Mouse (Mus musculus) fat pad, adult 2 months (tissue): ENCODE data around the gene Card11.

Source experiments
- DNase-seq: peaks from one replicate; pipeline ENCODE4 v3.0.0-alpha.2; 2011; ENCODE audit warnings: low read depth, low spot score; ENCODE audit errors: extremely low read depth

The Card11 gene

DNA sequence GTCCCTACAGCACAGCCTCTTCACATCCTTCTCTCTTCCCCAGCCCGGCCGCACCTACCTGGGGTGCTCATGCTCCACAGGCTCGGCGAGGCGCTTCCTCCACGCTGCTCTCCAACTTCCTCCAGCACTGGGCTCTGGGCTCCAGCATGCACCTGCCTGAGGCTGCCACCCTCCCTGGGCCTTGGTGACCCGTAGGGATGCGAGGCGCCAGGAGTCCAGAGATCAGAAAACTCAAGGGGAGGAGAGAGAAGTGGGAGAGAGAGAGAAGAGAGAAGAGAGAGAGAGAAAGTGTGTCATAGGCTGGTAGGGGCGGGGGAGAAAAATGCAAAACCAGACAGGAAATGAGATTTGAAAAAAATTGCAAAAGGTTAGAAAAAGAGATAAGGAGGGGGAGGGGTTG lies at the start of gene Card11:
Gene Card11, minus strand, starts transcription at position 234 of the 400 bp plus-strand sequence.
- no peak for DNase-seq

DNA sequence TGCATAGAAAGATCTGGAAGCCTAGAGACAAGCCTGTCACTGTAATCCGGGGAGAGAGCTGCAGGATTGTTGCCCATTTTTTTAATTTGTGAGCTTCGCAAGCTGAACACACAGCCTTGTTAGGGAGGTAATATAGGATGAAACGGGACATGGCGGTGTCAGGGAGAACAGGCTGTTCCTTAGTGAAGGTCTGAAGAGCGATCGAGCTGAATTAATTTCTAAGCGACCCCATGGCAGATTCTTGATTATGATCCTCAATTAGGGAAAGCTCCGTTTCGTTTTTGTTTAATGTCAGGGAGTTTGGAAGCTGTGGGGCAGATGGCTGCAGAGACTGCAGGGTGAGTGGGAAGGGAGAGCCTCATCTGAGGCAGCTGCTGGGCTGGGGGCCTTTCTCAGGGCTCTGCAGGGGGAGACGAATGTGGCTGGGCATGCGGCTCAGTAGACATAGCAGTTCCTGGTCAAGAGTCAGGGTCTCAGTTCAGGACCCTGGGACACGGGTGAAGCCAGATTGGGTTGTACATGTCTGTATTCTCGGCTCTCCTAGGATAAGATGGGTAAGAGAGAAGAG lies 47.4 kb upstream of the Card11 start:
- no peak for DNase-seq

DNA sequence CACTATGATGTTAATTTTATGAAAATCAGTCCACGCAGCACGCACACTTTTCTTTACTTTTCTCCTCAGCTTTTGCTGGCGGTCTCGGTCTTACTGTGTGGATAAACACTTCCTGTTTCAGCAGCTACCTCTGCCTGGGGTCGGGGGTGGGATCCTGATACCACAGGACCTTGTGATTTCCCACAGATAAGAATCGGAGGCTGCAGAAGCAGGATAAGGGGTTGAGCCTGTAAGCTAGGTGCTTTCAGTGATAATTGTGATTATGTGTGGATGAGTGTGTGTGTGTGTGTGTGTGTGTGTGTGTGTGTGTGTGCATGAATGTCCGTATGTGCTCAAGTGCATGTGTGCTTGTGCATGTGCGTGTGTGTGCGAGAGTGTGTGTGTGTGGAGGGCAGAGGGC lies 44.6 kb upstream of the Card11 start:
- DNase-seq: no peak

DNA sequence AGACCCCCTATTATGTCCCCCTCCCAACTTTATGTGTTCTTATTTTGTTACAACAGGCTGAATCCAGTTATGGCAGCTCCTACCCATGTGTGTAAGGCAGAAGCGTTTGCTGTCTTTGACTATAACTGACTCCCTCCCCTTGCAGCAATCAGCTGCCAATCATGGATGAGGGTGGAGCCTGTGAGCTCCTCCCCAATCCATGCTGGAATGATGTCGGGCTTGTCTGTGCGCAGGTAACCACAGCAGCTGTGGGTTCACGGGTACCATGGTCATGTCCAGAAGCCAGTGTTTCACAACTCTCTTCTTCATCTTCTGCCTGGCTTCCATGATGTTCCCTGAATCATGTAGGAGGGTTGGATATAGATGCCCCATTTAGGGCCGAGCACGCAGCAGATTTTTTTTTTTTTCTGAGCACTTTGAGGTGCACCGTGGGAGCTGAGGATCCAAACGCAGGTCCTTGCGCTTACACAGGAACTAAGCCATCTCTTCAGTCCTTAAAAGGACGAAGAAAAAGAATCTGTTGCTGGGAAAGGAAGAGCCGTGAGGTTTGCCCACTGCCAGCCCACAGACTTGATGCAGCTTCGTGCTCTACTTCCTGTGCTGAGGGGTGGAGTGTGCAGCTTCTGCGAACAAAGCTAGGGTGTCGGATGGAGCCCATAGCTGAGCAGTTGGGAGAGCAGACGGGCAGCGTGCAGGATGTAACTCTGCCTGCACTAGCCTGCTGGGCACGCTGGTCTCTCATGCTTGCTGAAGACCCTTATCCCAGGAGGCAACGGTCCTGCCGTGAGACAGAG lies 43.5 kb upstream of the Card11 start:
- DNase-seq: no peak

DNA sequence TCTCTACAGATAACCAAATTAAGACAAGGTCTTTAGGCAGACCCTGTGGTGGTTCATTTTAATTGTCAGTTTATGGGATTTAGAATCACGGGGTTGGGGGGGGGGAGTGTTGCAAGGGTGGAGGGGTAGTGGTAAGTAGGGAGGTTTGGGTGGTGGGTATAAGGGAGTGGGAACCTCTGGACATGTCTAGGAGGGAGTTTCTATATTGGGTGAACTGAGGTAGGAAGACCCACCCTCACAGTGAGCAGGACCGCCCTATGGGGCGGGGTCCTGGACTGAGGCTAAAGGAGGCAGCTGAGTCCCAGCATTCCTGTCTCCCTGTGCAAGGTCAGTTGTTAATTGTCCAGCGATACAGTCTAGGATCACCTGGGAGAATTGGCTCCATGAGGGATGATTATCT lies 42.0 kb upstream of the Card11 start:
- no peak for DNase-seq

DNA sequence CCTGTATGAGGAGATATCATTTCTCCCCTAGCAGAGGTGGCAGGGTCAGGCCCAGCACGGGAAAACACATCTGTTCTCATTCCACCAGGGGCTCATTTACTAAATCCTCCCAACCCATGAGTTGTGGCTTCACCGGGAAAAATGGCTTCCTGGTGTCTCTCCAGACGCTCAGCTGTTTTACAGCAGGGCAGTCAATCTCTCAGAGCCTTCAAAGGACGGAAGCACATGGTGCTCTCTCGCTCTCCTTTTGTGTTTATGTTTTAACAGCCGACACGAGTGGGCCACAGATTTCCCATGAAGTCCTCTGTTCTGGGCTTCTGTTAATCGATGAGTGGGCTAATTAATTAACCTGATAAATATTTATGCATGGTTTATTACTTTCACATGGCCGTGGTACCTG lies 40.5 kb upstream of the Card11 start:
- no peak for DNase-seq

DNA sequence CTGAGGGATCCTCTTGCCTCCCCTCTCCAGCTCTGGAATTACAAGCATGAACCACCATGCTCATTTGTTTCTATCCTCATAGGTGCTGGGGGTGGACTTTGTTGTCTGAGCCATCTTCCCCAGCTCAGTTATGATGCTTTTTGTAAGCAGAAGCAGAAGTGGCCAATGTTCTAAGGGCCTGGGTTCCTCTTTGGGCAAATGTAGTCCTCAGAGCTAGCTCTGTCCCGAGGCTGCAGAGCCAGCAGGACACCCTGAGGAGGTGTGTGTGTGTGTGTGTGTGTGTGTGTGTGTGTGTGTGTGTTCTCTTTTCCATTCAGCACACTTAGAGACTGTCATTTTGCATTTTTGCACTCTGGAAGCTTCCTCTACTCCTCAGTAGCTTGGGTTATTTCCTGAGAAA lies 38.0 kb upstream of the Card11 start:
- DNase-seq: no peak

DNA sequence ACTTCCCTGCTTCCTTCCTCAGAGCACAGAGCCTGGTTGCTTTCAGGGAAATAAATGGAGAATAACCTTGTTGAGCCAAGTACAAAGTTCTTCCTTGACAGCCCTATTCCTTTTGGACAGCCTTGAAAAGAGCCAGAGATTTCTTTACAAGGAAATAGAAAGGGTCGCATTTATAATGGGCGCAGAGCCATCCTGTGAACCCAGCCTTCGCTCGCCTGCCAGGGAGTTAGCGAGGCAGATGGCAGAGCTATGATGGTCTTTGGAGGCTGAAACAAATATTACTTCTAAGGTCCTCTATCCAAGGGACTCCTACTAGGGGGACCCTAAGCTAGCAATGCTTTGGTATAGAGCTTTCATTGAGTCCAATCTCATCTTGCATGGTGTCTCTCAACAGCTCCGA lies 35.0 kb upstream of the Card11 start:
- DNase-seq: no peak

DNA sequence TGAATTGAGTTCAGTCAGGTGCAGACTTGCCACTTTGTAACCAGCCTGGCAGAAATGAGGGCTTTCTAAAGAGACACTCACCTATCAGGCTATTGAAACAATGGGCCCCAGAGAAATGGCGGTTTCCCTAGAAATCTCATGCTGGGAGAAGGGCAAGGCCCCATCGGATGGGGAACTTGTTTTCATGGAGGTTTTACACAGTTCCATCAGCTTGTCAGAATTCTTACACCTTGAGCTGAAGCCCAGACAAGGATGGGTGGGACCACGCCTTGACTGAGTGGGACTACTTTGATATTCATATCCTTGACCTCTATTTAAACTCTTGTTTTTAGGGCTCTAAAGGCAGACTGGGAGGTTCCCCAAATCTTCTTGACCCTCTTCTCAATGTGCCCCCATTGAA lies 33.9 kb upstream of the Card11 start:
- no peak for DNase-seq

DNA sequence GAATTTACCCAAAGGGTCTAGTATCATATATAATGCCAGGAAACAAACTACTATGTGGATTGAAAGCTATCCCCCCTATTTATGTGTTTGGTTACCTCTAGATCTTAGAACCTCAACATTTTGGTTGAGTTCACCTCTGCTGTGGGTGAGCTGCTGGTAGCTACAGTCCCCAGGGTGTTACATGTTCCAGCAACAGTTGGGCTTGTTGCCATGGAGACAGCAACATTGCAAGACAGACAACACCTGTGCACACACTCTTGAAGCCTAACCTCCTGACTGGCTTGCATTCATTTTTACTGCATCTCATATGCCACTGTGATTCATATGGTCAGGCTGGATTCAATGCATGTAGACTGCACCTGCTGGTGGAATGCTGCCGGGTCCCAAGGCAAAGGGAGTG lies 32.6 kb upstream of the Card11 start:
- DNase-seq: no peak

DNA sequence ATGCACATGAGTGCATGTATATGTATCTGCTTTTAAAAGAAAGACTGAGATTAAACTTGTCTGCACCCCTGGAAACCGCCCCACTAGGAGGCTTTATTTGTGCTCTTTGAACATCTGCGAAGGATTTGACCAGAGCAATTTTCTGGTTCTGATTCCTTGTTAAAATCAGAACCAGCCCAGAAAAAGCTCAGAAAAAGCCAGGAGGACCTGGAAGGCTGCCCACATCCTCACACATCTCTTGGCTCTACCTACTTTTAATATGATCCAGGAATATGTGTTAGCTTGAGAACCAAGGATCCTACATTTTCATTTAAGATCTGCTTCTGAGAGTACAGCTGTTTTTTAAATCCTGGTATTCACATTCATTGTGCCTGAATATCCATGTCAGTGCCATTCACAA lies 29.0 kb upstream of the Card11 start:
- no peak for DNase-seq

DNA sequence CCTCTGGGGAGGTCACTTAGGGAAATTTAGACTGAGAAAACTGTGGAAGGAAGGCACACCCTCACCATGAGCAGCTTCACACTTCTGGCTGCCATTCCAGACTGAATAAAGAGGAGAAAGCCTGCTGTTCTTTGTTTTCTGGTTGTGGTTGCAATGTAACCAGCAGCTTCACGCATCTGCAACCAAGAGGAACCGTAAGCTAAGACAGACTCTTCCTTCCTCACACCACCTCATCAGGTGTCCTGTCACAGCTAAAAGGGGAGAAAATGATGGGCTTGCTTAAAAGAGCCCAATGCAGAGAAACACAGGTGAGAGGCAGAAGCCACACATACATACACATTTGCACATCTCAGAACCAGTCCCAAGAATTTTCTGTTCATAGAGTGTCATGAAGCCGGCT lies 25.3 kb upstream of the Card11 start:
- no peak for DNase-seq

DNA sequence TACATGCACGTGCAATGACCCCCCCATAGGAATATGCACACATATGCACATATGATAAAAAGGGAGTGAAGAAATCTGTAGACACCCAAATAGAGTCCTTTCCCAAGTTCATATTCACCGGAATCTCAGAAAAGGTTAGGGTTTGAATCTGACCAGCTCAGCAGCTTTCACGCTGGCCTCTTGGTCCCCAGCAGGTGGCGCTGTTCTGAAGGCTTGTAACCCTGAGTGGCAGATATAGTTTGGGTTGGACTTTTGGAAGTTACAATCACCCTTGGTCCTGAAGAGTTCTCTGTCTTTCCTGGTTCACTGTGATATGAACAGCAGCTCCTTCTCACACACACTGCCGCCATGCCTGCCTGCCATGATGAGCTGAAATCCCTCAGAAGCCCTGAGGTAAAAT lies 24.1 kb upstream of the Card11 start:
- DNase-seq: no peak

DNA sequence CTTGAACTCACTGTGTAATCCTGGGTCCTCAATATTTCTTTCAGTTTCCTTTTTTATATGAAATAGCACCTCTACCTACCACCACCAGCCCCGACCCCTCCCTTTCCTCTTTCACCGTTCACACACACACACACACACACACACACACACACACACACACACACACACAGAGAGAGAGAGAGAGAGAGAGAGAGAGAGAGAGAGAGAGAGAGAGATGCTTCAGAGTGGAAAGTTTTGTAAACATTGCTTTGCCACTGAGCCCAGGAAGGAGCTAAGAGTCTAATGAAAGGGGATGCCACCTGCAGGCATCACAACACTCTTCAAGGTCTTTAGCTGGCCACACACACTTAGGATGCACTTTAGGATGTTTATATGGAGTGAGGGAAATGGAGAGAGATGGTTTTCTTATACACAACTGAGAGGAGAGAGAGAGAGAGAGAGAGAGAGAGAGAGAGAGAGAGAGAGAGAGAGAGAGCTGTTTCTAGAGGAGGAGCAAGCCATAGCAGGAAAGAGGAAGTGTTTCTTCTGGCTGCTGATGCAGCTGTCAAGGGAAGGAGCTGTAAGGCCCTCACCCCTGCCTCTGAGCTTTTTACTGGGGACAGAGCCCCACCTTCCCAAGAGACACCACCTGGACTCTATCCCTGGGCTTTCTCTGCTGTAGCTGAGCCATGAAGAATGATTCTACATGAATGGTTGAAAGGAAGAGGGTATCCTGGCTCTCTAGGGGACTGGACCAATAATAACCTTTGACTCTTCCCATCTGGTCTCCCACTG lies 17.7 kb upstream of the Card11 start:
- DNase-seq: no peak

DNA sequence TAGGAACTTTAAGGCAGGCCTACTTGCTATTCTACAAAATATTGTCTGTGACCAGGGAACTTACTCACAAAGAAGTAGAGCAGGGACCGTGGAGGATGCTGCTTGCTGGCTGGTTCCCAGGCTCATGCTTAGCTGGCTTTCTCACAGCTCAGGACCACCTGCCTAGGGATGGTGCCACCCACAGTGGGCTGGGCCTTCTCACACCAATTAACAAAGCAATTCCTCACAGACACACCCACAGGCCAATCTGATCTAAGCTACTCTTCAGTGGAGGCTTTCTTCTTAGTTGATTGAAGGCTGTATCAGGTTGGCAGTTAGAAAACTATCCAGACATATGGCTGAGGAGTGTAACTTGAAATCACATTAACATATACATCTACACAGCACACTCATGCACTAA lies 15.7 kb upstream of the Card11 start:
- DNase-seq: no peak

DNA sequence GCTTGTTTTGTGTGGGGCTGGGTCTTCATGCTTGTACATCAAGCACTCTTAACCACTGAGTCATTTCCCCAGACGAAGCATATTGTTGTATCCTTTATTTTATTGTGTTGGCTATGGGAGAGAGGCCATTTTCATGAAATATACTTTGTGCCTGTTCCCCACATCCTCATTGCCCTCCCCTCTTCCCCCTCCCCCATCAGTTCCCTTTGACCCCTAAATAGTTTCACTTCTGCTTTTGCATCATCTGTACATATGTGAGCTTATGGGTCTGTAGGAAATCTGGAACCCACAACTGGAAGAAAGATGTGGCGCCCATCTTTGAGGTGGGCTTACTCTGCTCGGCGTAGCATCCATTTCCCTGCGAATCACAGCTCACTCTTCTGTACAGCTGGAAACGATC lies 13.8 kb upstream of the Card11 start:
- DNase-seq: no peak

DNA sequence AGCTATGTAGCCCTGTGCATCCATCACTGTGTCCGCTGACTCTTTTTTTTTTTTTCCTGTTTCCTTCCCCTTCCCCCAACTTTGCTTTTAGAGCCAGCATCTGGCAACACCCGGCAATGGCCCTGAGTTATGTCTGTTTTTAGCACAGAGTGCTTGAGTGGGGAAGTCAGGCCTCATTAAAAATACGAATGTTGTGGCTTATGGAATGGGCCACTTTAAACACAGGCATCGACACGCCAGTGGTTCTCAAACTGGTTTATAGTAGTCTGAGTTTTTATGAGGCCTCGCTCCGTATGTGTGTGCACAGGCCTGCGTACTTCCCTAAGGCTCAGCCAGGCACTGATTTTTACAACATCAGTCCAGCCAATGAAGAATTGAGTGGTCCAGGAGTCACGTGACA lies 13.1 kb upstream of the Card11 start:
- no peak for DNase-seq

DNA sequence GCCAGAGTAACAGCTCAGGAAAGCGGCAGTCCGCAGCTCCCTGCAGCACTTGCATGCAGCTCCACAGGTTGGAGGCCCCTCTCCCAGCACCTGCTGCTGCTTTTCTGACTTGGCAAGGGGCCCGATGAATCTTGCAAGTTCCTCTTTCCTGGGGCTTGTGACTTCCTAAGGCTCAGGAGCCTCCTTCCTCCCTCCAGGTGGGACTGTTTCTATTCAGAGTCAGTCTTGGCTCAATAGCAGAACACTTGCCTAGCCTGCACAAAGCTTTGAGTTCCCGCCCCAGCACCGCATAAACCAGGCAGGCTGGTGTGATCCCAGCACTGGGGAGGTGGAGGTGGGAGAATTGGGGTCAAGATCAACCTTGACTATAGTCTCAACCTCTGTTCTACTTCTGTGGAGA lies 5.1 kb upstream of the Card11 start:
- no peak for DNase-seq

DNA sequence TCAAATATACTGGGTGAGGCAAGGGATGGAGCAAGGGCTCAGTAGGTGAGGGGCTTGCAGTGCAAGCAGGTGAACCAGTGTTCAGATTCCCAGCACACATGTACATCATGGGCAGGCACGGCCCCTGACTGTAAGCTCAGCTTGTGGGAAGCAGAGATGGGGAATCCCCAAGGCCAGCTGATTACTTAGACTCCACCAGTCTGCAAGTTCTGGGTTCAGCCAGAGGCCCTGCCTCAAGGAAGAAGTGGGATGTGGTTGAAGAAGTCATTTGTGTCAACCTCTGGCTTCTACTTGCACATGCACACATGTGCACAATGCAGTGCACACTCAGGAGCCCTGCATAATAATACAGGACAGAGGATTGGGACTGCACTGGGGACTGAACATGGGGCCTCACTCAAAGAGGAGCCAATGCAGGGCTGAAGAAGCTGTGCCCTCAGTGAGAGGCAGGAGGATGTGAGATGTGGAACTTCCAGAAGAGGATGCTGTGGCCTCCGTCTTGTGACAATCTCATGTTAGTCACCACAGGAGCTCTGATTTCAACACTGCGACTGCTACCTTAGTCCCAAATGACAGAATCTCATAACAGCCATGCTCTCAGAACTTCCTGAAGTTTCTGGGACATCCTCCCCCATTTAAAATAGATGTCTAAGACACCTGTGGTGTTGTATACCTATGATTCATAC lies 3.8 kb upstream of the Card11 start:
- DNase-seq: no peak

DNA sequence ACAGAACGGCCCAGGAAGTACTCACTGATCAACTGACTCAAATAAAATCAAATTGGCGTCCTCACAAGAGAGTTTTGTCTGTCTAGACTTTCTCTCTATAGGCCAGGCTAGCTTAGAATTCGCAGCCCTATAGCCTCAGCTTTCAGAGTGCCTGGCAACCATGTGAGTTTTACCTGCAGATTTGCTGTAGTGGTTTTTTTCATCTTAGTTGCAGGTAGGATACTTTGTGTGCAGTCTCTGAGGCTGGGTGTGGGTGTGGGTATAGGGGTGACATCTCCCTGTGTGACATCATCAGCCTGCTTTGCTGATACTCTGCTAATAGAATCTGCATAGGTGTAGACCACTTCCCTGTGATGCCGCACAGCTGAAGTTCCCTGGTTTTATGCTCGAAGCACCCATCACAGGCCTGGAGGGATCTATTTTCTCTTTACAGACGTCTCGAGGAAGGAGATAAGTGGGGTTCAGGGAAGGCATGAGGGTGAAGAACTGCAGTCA lies 1.2 kb downstream of the Card11 start:
- no peak for DNase-seq

DNA sequence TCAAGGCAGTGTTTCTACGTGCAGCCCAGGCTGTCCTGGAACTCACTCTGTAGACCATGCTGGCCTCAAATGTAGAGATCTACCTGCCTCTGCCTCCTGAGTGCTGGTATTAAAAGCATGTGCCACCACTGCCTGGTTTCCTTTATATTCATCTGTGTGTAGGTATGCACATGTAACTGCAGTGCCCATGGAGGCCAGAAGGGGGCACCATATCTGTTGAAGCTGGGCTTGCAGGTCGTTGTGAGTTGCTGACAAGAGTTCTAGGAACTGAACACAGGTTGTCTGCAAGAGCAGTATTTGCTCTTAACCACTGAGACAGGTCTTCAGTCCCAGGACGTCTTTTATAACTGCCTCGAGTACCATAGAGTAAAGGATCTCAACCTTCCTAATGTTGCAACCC lies 2.6 kb downstream of the Card11 start:
- no peak for DNase-seq
